Mouse (Mus musculus) ES-Bruce4 (cell line): ENCODE data around the gene Lingo3.

Source experiments
- CTCF ChIP-seq: IDR thresholded peaks from one replicate; pipeline ENCODE4 v1.8.1; 2011; ENCODE audit warnings: low read depth, low read length
- EP300 ChIP-seq: IDR thresholded peaks from 2 replicates; pipeline ENCODE4 v1.6.1; 2011; ENCODE audit warnings: low read depth, low read length; ENCODE audit not compliant: insufficient read depth

GRCm38 (mm10) chr10:80810084-80810483, 33.8 kb downstream of the Lingo3 start:
- TF ChIP-seq CTCF = no peak
- no peak for TF ChIP-seq EP300
